ENCODE assay signal across 8 mouse cellular contexts in the genomic region with DNA sequence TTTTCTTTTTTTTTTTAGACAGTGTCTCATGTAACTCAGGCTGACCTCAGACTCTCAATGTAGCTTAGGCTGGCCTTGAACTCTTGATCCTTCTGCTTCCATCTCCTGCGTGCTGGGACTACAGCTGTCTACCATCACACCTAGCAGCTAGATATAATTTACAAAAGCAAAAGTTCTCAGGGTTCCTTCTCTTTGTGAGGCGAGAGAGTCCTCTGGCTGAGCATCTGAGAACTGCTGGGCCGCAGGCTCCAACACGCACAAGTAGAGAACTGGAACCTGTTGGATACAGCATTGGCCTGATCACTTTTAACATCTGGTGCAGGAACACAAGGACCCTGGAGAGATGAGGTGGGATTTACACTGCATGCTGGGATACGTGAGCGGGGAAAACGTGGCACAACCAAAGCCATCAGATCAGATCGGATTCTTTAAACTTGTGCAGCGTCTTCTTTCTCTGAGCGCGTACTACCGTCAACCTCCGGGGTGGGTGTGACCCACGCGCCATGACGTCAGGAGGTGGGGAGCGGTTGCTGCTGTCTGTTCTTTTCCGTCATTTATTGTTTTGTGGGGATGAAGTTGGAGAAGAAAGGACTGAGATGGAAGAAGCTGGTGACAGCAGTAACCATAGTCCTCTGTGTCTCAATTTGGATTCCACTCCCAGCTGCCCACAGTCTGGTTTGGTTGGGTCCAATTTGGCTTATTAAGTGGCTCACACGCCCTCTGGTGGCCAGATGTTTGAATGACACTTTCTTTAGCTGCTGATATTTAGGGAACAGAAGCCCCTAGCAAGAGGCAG. TPM values are rescaled to one million over a fixed set of nuclear protein-coding genes. Genes with fewer than 3 reads are reported as not detected.
A peak's percentile ranks its signal among the peaks of the same experiment; 100 is the strongest.
DNase-seq lines count a peak whose midpoint lies in the region; ATAC-seq and TF ChIP-seq lines count a peak whose summit lies in the region.

No protein-coding gene starts in this region.

- no peaks in the 10 kb centered on the region; the same call in 1 of the 2 replicates for H3K9me3 ChIP-seq in heart, embryonic 12.5 days (replicated peaks)
- no peaks in the 10 kb centered on the region for H3K9me3 ChIP-seq in kidney, embryonic 16.5 days (ENCODE audit: low read length)

- no peaks in the 10 kb centered on the region for H3K36me3 ChIP-seq in heart, embryonic 12.5 days
- no peaks in the 10 kb centered on the region for H3K36me3 ChIP-seq in kidney, embryonic 16.5 days (ENCODE audit: insufficient read depth, low read length)

- H3K4me2 ChIP-seq in heart, embryonic 12.5 days, result peak overlapping the region; percentile 76
- peak overlapping the region; percentile 80 for H3K4me2 ChIP-seq in kidney, embryonic 16.5 days (replicated peaks; ENCODE audit: low read depth, low read length)

- H3K4me1 ChIP-seq in heart, embryonic 12.5 days (replicated peaks), result no peaks in the 10 kb centered on the region; the same call in 1 of the 2 replicates
- 0 out of 2 replicates have a peak, but pooled peaks cover 4% of the 10 kb centered on the region for H3K4me1 ChIP-seq in kidney, embryonic 16.5 days (ENCODE audit: insufficient read depth, low read length)

- peak; percentile 79; the same call in 1 of the 2 replicates for TF ChIP-seq CTCF in brain, embryonic 14.5 days (IDR thresholded peaks at IDR 0.05; ENCODE audit: borderline replicate concordance, extremely low read depth, insufficient read depth, insufficient read length)

- peak overlapping the region; percentile 64 for H3K9ac ChIP-seq in heart, embryonic 12.5 days
- peak overlapping the region; percentile 56 for H3K9ac ChIP-seq in kidney, embryonic 16.5 days (replicated peaks; ENCODE audit: low read length)

- 7% methylated on average over 19 of the region's 19 CpGs for WGBS in heart, embryonic 12.5 days
- WGBS in kidney, embryonic 16.5 days, result 4% methylated on average over 19 of the region's 19 CpGs

- no peak for TF ChIP-seq POLR2A in brain, embryonic 14.5 days (IDR thresholded peaks at IDR 0.05; ENCODE audit: borderline replicate concordance, extremely low read depth, insufficient read depth, insufficient read length, poor library complexity, severe bottlenecking)

- ATAC-seq in erythroblast, adult 5-6 weeks (replicated peaks; ENCODE audit: low FRiP score, poor library complexity, severe bottlenecking), result peak; percentile 81
- peak; percentile 63 for ATAC-seq in heart, embryonic 12.5 days (ENCODE audit: insufficient number of reproducible peaks, low FRiP score)
- peak; percentile 77 for ATAC-seq in kidney, embryonic 16.5 days (ENCODE audit: low FRiP score, low TSS enrichment)

- peak; percentile 93 for DNase-seq in CD4-positive, CD25-positive, alpha-beta regulatory T cell, adult 2 months (ENCODE audit: low read depth, low spot score)
- DNase-seq in brain, embryonic 14.5 days (ENCODE audit: low read depth), result peak; percentile 95
- peak; percentile 84 for DNase-seq in liver
- peak; percentile 70 to 75 for DNase-seq in monocyte, adult 2 months (ENCODE audit: low read depth in 1 of 2, low spot score in 2 of 2)
- DNase-seq in spleen, postnatal 4 days (ENCODE audit: low spot score in 2 of 2), result peak; percentile 84 to 92

- no peaks in the 10 kb centered on the region for H3K27me3 ChIP-seq in heart, embryonic 12.5 days (replicated peaks)
- H3K27me3 ChIP-seq in kidney, embryonic 16.5 days (ENCODE audit: insufficient read depth, low read length), result no peaks in the 10 kb centered on the region

- H3K4me3 ChIP-seq in heart, embryonic 12.5 days, result peak overlapping the region; percentile 34
- peak overlapping the region; percentile 43 for H3K4me3 ChIP-seq in kidney, embryonic 16.5 days (ENCODE audit: low read length)

- peak overlapping the region; percentile 22; the same call in 1 of the 2 replicates for H3K27ac ChIP-seq in heart, embryonic 12.5 days (ENCODE audit: poor library complexity, severe bottlenecking)
- H3K27ac ChIP-seq in kidney, embryonic 16.5 days (ENCODE audit: low read length), result no peak overlapping the region

RNA-seq across cellular contexts. Expression of gene Hdac7, which starts 5.0 kb away (rescaled TPM):
- 78.2 and 82.1 TPM in 2 replicates for polyA plus RNA-seq in brain, embryonic 14.5 days (2012; rRNA removed)
- 3.5 and 7.7 TPM in 2 replicates for total RNA-seq in erythroblast, adult 5-6 weeks (2015; ENCODE audit: low replicate concordance)
- total RNA-seq in erythroblast, adult 5-6 weeks (2017; ENCODE audit: low replicate concordance), result 1.1 and 3.8 TPM in 2 replicates
- 27.4 and 27.8 TPM in 2 replicates for polyA plus RNA-seq in heart, embryonic 12.5 days (2016; fragmentation: Nextera tagmentation; extraction: Ambion mirVana)
- 37.3 and 40.0 TPM in 2 replicates for polyA plus RNA-seq in kidney, embryonic 16.5 days (2015; fragmentation: Nextera tagmentation; extraction: Ambion mirVana)
